In genomic region chr13:107199875-107200274, GRCm38 (mm10) we compare ENCODE assay signal across 35 mouse cellular contexts.
"Had no signal": no experiment of that assay in that cellular context is flagged by ENCODE, and none has a peak within 500 bp of the region (broad histone marks: within the 10 kb centered on the region; RNA-seq: fewer than 3 reads in every experiment).

No protein-coding gene starts in this region.

- H3K4me1 ChIP-seq: heart, embryonic 10.5 days; heart, embryonic 12.5 days; heart, embryonic 13.5 days; heart, embryonic 15.5 days; hindbrain, embryonic 10.5 days; hindbrain, embryonic 12.5 days; hindbrain, embryonic 13.5 days; hindbrain, embryonic 15.5 days; intestine, embryonic 15.5 days; kidney, embryonic 15.5 days had no signal

- H3K4me3 ChIP-seq: heart, embryonic 10.5 days; heart, embryonic 12.5 days; heart, embryonic 13.5 days; heart, embryonic 15.5 days; hindbrain, embryonic 10.5 days; hindbrain, embryonic 12.5 days; hindbrain, embryonic 13.5 days; hindbrain, embryonic 15.5 days; intestine, embryonic 15.5 days; kidney, embryonic 15.5 days; layer of hippocampus, adult 2 months had no signal

- DNase-seq: heart, postnatal 10 days; heart, postnatal 14 days; heart, postnatal 36 days; heart, postnatal 4 days; kidney, adult 11 months; kidney, adult 18-20 months; kidney, adult 2 months; kidney, adult 8-10 months; kidney, adult 9 months; kidney, postnatal 10 days; kidney, postnatal 14 days; kidney, postnatal 25 days; kidney, postnatal 36 days; kidney, postnatal 4 days; layer of hippocampus, adult 9-11 months; layer of hippocampus, postnatal 36 days had no signal

- H3K9me3 ChIP-seq: heart, embryonic 10.5 days; heart, embryonic 15.5 days; hindbrain, embryonic 10.5 days; hindbrain, embryonic 15.5 days; intestine, embryonic 15.5 days; kidney, embryonic 15.5 days had no signal

- H3K27me3 ChIP-seq: heart, embryonic 12.5 days; heart, embryonic 13.5 days; heart, embryonic 15.5 days; hindbrain, embryonic 12.5 days; hindbrain, embryonic 13.5 days; hindbrain, embryonic 15.5 days; intestine, embryonic 15.5 days; kidney, embryonic 15.5 days had no signal

- H3K27ac ChIP-seq: heart, embryonic 10.5 days; heart, embryonic 13.5 days; heart, embryonic 15.5 days; hindbrain, embryonic 10.5 days; hindbrain, embryonic 12.5 days; hindbrain, embryonic 13.5 days; hindbrain, embryonic 14.5 days; hindbrain, embryonic 15.5 days; hindbrain, postnatal 0 days; intestine, embryonic 15.5 days; kidney, embryonic 15.5 days; kidney, postnatal 0 days; layer of hippocampus, adult 2 months had no signal

- H3K4me2 ChIP-seq: heart, embryonic 11.5 days; heart, embryonic 12.5 days; heart, embryonic 13.5 days; heart, embryonic 15.5 days; hindbrain, embryonic 12.5 days; hindbrain, embryonic 13.5 days; hindbrain, embryonic 14.5 days; hindbrain, embryonic 15.5 days; intestine, embryonic 15.5 days; kidney, embryonic 15.5 days had no signal

- H3K9ac ChIP-seq: heart, embryonic 12.5 days; heart, embryonic 13.5 days; heart, embryonic 15.5 days; hindbrain, embryonic 12.5 days; hindbrain, embryonic 13.5 days; hindbrain, embryonic 14.5 days; hindbrain, embryonic 15.5 days; intestine, embryonic 15.5 days; kidney, embryonic 15.5 days had no signal

- H3K36me3 ChIP-seq: heart, embryonic 10.5 days; heart, embryonic 12.5 days; heart, embryonic 13.5 days; heart, embryonic 15.5 days; hindbrain, embryonic 10.5 days; hindbrain, embryonic 12.5 days; hindbrain, embryonic 13.5 days; hindbrain, embryonic 15.5 days; intestine, embryonic 15.5 days; kidney, embryonic 15.5 days had no signal

- ATAC-seq: hindbrain, embryonic 16.5 days; hindbrain, postnatal 0 days; inflammation-experienced regulatory T-cells, adult 6 months; intestine, embryonic 15.5 days; intestine, embryonic 16.5 days; intestine, postnatal 0 days had no signal
